Mouse (Mus musculus) gastrocnemius, postnatal 4 days (tissue): ENCODE data around the gene Psmd11. TPM values are rescaled to one million over a fixed set of nuclear protein-coding genes. Genes with fewer than 3 reads are reported as not detected.
"Not testable (repeated sequence)": the region's sequence is repeated elsewhere in the genome, so short reads cannot be mapped to it uniquely, and the experiment has no call there.

Experiments used
- DNase-seq, 2 experiments: peaks; one replicate each; pipeline ENCODE4 v3.0.0; 2021 to 2022; ENCODE audit warnings: low spot score in 2 of 2, mixed read lengths in 2 of 2
- long read RNA-seq, 2 experiments: library from polyadenylated mRNA; stranded (forward); transcript quantifications; one replicate each; pipeline ENCODE4 v2.0.0; 2021
- total RNA-seq, 2 experiments: library from RNA; stranded (reverse); gene quantifications; 2 replicates each; pipeline ENCODE4 v1.2.3; 2021

Psmd11 gene
- total RNA-seq = 100 to 1,000 TPM; 126 to 134 TPM
- long read RNA-seq, experiment 1, transcript Psmd11-214 (13 exons, 1,626 nt) = minor isoform, 6 of 71 reads
- long read RNA-seq, experiment 1, transcript Psmd11-201 (14 exons, 2,848 nt) = major isoform, 60 of 71 reads
- long read RNA-seq, experiment 1, partial matches to known transcripts = 2 of 71 reads
- long read RNA-seq, experiment 1, other reads (novel, unspliced or antisense) = 3 of 71 reads
- long read RNA-seq, experiment 2, transcript Psmd11-201 (14 exons, 2,848 nt) = major isoform, 71 of 92 reads
- long read RNA-seq, experiment 2, transcript Psmd11-214 (13 exons, 1,626 nt) = minor isoform, 12 of 92 reads
- long read RNA-seq, experiment 2, partial matches to known transcripts = 4 of 92 reads
- long read RNA-seq, experiment 2, other reads (novel, unspliced or antisense) = 5 of 92 reads

DNA sequence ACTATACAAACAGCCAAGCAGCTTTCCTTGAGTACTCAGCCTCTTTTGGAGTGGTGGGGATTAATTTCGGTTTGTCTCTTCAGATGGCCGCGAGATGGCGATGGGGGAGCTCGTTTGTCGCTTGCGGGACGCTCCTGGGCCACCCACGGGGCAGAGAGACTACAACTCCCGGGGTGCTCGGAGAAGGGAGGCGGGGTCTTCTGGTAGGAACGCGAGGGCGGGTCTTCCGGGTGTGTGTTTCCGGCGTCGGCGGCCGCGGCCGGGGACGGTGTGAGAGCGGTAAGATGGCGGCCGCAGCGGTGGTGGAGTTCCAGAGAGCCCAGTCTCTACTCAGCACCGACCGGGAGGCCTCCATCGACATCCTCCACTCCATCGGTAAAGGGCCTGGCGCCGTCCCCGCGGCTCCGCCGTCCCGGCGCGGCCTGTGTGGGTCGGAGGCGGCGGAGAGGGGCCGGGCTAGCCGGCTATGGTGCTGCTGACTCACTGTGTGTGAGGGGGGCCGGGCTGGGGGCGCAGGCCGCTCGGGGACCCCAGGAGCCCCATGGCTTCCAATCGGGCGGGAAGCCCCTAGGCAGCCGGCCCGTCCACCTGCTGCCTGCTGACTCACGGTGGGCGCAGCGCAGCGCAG, at the start of gene Psmd11:
Gene Psmd11 (plus strand): TSS at position 235 of the 628 bp plus-strand sequence.
- peak; percentile 89 to 95 for DNase-seq

DNA sequence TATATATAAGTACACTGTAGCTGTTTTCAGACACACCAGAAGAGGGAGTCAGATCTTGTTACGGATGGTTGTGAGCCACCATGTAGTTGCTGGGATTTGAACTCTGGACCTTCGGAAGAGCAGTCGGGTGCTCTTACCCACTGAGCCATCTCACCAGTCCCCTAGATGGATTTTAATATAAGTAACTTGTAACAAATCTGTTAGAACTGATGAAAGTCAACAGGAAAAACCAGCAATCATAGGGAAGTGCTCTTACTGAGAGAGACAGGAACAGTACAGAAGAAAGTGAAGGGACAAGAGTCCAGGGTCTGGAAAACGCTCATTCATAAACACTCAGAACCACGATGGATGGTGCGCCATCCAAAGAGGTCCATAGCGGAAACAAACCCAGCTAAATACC, 49.2 kb upstream of the Psmd11 start:
- not testable (repeated sequence) for DNase-seq

DNA sequence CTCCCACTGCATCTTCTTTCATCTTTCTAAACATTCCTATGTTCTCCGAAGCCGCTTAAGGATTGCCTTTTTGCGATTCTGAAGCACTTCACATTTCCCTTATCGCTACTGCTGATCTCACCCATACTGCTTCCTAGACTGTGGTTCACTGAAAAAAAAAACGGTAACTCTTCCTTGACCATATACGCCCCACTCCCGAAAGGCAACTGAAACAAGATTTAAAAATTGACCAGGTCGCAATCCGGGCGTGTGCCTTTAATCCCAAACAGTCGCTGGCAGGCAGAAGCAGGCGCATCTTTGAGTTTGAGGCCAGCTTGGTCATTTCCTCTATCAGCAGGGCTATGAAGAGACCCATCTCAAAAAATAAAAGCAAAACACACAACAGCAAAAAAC, 45.8 kb upstream of the Psmd11 start:
- peak in 1 of 2 experiments; percentile 18 for DNase-seq

- peak; percentile 96 to 99 for DNase-seq
Observed at GRCm38 (mm10) chr11:80383019-80383625, 45.3 kb upstream of the Psmd11 start, which contains the start of gene Zfp207. TSS of gene Zfp207 (plus strand) at chr11:80383279.

- no peak for DNase-seq
Observed at GRCm38 (mm10) chr11:80383626-80384046, 44.8 kb upstream of the Psmd11 start.

- DNase-seq = no peak
Observed at GRCm38 (mm10) chr11:80384461-80384860, 44.0 kb upstream of the Psmd11 start.

- DNase-seq = no peak
Observed at GRCm38 (mm10) chr11:80385055-80385454, 43.4 kb upstream of the Psmd11 start.

- no peak for DNase-seq
Observed at GRCm38 (mm10) chr11:80386790-80387189, 41.6 kb upstream of the Psmd11 start.

- no peak for DNase-seq
Observed at GRCm38 (mm10) chr11:80389885-80390284, 38.5 kb upstream of the Psmd11 start.

DNA sequence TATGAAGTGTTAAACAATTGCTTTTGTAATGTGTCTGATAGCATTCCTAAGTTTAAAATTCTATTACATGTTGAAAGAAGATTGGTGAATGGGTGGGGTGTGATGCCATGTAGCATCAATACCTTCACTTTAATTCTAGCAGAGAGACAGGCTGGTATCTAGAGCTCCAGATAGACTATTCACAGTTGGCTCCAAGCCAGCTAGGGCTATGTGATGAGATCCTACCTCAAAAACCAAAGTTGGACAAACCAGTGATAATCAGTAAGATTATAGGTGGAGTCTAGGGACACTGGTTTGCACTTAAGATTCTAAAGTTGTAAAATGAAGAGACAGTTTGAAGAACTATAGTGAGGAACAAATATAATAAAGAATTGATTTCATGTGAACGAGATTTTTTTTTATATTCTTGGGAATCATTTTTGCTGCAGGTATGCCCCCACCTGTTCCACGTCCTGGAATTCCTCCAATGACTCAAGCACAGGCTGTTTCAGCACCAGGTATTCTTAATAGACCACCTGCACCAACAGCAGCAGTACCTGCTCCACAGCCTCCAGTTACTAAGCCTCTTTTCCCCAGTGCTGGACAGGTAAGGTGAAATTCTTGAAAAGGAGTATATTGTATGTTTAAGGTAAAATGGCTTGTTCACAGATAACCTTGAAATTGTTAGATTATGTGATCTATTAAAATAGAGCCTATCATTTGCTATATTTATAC, 36.9 kb upstream of the Psmd11 start:
- no peak for DNase-seq

DNA sequence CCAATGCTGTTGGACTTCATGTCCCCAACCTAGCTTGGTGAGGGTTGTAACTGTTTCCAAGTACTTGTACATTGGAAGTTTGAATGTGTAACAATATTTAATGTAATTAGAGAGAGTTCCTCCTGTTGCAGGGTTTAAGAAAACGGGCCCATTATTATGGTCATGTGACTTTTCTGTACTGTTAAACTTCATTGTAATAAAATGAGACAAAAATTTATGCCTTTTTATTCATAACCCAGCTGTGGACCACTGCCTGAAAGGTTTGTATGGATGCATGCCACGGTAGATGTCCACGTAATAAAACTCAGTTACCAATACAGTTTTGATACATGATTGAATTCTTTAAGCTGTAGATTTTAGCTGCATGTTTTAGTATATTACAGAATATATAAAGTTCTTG, 32.5 kb upstream of the Psmd11 start:
- no peak for DNase-seq

DNA sequence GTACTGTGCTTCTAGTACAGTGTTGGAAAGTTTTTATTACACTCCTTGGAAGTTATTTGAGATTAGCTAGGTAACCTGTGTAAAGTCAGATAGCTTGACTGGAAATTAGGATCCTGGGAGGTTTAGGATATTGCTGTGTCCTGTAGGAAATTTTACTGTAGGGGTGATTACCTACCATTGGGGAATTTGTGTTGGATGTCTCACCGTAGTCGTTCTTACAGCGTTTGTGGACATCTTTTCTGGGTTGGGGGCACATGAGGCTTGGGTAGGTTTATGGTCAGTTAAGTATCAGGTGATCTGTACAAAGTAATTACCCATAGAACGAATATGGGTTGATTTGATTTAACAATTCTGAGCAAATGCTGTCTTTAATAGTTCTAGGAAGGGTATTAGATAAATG, 31.8 kb upstream of the Psmd11 start:
- no peak for DNase-seq

GRCm38 (mm10) chr11:80407878-80408277, 20.5 kb upstream of the Psmd11 start:
- not testable (repeated sequence) for DNase-seq

DNA sequence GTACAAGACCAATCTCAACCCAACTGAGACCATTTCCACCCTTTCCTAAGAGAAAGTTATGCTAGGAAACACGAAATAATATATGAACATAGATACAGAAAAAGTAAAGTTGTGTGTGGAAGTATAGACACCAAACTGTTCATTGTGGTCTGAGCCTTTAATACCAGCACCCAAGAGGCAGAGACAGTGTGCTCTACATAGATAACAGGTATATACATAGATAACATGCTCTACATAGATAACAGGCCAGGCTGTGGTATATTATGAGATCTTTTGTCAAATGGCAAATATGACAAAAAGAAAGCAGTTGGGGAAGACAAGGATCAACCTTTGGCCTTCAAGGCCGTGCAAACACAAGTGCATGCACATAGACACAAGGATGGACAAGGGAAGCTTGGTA, 18.0 kb upstream of the Psmd11 start:
- no peak for DNase-seq

DNA sequence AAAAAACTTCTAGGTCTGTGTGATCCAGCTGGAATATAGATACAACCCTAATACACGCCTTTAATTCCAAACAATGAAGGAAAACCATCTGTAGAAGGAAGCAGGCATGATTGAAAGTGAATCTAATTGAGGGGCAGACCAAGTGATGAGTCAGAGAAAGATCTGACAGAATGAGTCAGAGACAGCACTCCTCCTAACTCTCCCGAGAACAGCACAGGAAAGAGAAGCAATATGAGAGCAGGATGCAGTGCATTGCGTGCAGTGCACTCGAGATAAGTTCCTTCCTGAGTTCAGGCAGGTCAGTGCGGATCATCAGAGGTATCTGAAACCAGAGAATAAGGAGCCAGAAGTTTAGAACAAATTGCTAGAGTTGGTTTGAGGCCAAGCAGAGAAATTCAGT, 11.3 kb upstream of the Psmd11 start:
- no peak for DNase-seq

DNA sequence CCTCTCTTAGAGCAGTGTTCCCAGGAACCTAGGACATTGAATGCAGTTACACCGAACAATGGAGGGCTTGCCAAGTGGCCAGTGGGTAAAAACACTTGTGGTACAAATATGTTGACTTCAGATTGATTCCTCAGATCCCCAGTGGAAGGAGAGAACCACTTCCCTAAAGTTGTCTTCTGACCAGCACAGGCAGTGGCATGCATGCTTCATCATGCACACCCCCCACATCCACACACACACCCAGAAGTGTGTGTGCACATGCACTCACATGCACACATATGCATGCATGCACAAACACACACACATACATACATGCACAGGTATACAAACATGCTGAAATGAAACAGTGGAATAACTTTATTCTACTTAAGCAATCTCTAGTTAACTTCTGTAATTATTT, 8.7 kb upstream of the Psmd11 start:
- DNase-seq = no peak

DNA sequence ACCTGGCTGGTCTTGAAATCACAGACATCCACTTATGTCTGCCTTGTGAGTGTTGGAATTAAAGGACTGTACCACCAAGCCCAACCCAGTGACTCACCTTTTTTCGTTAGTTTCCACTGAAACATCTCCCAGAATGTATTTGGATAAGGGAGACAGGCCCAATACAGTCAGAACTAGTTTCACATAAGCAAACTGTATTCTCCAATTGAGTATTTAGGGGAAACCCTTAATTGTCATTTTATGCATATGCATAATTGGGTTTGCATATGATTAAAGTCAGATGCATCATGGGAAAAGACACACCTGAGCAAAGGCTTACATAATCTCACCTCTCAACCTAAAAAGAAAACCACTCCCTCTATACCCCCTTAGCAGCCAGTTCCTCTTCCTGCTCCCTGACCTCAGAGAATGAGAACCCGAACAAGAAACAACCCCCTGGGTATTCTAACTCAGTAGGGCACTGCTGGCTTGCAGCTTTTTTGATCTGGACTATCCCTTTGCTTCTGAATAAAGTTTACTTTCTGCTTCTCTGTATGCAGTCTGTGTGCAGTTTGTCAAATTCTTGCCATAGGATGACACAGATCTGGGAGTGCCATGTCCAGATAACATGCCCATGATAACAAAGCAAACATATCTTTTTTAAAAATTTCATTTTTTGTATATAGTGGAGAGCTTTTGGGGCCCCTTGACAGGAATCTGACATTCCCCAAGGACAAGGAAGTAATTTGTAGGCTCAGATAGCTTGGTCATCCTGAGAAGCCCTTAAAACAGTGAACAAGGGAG, 8.0 kb upstream of the Psmd11 start:
- no peak for DNase-seq

DNA sequence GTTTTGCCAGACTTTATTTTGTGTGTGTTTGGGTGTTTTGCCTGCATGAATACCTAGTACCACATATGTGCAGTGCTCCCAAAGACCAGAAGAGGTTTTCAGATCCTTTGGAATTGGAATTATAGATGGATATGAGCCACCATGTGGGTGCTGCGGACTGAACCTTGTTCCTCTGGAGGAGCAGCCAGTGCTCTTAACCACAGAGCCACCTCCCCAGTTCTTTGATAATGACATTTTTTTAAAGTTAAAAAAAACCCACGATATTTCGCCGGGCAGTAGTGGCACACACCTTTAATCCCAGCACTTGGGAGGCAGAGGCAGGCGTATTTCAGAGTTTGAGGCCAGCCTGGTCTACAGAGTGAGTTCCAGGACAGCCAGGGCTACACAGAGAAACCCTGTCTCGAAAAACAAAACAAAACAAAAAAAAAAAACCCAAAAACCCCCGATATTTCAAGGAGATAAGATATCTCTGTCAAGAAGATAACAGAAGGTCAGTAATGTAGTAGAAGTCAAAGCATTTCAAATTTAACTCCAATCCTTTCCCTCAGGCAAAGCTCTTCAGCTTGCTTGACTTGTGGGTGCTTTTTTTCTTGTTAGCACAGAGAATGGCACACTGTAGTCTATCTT, 6.9 kb upstream of the Psmd11 start:
- DNase-seq = no peak

- DNase-seq = no peak
Observed at GRCm38 (mm10) chr11:80424691-80425090, 3.7 kb upstream of the Psmd11 start.

- DNase-seq = no peak
Observed at GRCm38 (mm10) chr11:80425247-80425778, 3.1 kb upstream of the Psmd11 start.
